Mouse (Mus musculus) embryonic facial prominence, embryonic 12.5 days (tissue): ENCODE measurements at regions not wholly inside any gene's neighbourhood (a gene's known extent, or its start where the extent isn't known, plus 50 kb on each side); places are given as distances from the start of the nearest gene placed in this dataset.

ENCODE experiments used
- ATAC-seq: fragments of 200-750 bp; cut with Nextera tagmentation; 2 replicates; pipeline ENCODE4 v1.8.0; 2017; ENCODE audit not compliant: insufficient number of reproducible peaks, insufficient read depth, low FRiP score, low TSS enrichment
- H3K27ac ChIP-seq: fragments of 300-500 bp; sonication (generic); 2 replicates; pipeline ENCODE4 v1.5.1; 2016; ENCODE audit warnings: mild to moderate bottlenecking
- H3K27me3 ChIP-seq: fragments of 300-500 bp; sonication (generic); 2 replicates; pipeline ENCODE4 v1.6.1; 2016; ENCODE audit warnings: mild to moderate bottlenecking, moderate library complexity
- H3K36me3 ChIP-seq: fragments of 300-500 bp; sonication (generic); 2 replicates; pipeline ENCODE4 v1.6.1; 2016; ENCODE audit warnings: mild to moderate bottlenecking
- H3K4me1 ChIP-seq: fragments of 300-500 bp; sonication (generic); 2 replicates; pipeline ENCODE4 v1.6.1; 2016
- H3K4me2 ChIP-seq: fragments of 300-500 bp; sonication (generic); replicated peaks from 2 replicates; pipeline ENCODE4 v1.6.1; 2016; ENCODE audit warnings: mild to moderate bottlenecking, moderate library complexity
- H3K4me3 ChIP-seq: fragments of 300-500 bp; sonication (generic); 2 replicates; pipeline ENCODE4 v1.5.1; 2016; ENCODE audit warnings: mild to moderate bottlenecking
- H3K9ac ChIP-seq: fragments of 300-500 bp; sonication (generic); 2 replicates; pipeline ENCODE4 v1.6.1; 2016; ENCODE audit warnings: mild to moderate bottlenecking, moderate library complexity
- H3K9me3 ChIP-seq: fragments of 300-500 bp; sonication (generic); 2 replicates; pipeline ENCODE4 v1.6.1; 2016; ENCODE audit warnings: mild to moderate bottlenecking, moderate library complexity
- whole genome bisulfite sequencing: fragments of 180-500 bp; shearing (Covaris S2); methylation state at CpG from one replicate; pipeline ENCODE4 v1.1.7; 2016; 5-methylcytosine and 5-hydroxymethylcytosine counted together

GRCm38 (mm10) chr6:66012675-66013074 is 60.3 kb downstream of the 4930544G11Rik start:
- no peak overlapping the region for H3K9ac ChIP-seq
- H3K4me3 ChIP-seq, result no peak overlapping the region
- WGBS, result 84% methylated on average over 3 of the region's 3 CpGs
- no peaks in the 10 kb centered on the region for H3K36me3 ChIP-seq
- H3K4me2 ChIP-seq, result no peak overlapping the region
- no peak overlapping the region for H3K27ac ChIP-seq
- H3K9me3 ChIP-seq, result no peaks in the 10 kb centered on the region
- no peak for ATAC-seq
- H3K27me3 ChIP-seq, result no peaks in the 10 kb centered on the region
- 0 out of 2 replicates have a peak, but pooled peaks cover 4% of the 10 kb centered on the region for H3K4me1 ChIP-seq

GRCm38 (mm10) chr6:66023531-66023930 is 71.1 kb downstream of the 4930544G11Rik start:
- Histone ChIP-seq H3K27me3 (no peaks in the 10 kb centered on the region), H3K9me3 (no peaks in the 10 kb centered on the region), H3K4me1 (no peaks in the 10 kb centered on the region), H3K36me3 (no peaks in the 10 kb centered on the region), H3K4me2 (no peak overlapping the region), H3K9ac (no peak overlapping the region), H3K27ac (no peak overlapping the region), H3K4me3 (no peak overlapping the region)
- no peak for ATAC-seq
- WGBS, result 81% methylated on average over 1 of the region's 1 CpGs

GRCm38 (mm10) chr6:66036789-66037188 is 84.4 kb downstream of the 4930544G11Rik start:
- Histone ChIP-seq H3K4me1 (no peaks in the 10 kb centered on the region), H3K27ac (no peak overlapping the region), H3K9ac (no peak overlapping the region), H3K4me2 (no peak overlapping the region), H3K4me3 (no peak overlapping the region), H3K9me3 (no peaks in the 10 kb centered on the region), H3K27me3 (no peaks in the 10 kb centered on the region), H3K36me3 (no peaks in the 10 kb centered on the region)
- ATAC-seq, result no peak
- WGBS, result 85% methylated on average over 2 of the region's 2 CpGs

- Histone ChIP-seq H3K36me3 (no peaks in the 10 kb centered on the region), H3K9me3 (no peaks in the 10 kb centered on the region), H3K9ac (no peak overlapping the region), H3K4me3 (no peak overlapping the region), H3K27me3 (no peaks in the 10 kb centered on the region), H3K4me2 (no peak overlapping the region), H3K27ac (no peak overlapping the region), H3K4me1 (no peaks in the 10 kb centered on the region)
- 96% methylated on average over 4 of the region's 4 CpGs for whole genome bisulfite sequencing
- no peak for ATAC-seq
Measured at GRCm38 (mm10) chr6:66051852-66052251, 99.4 kb downstream of the 4930544G11Rik start.

GRCm38 (mm10) chr6:66052386-66052785 is 100.0 kb downstream of the 4930544G11Rik start:
- Histone ChIP-seq H3K27me3 (no peaks in the 10 kb centered on the region), H3K4me3 (no peak overlapping the region)
- no peak for ATAC-seq

GRCm38 (mm10) chr6:66053197-66053596 is 100.8 kb downstream of the 4930544G11Rik start:
- no peak overlapping the region for H3K4me3 ChIP-seq
- no peaks in the 10 kb centered on the region for H3K36me3 ChIP-seq
- ATAC-seq, result no peak
- H3K27me3 ChIP-seq, result no peaks in the 10 kb centered on the region
- H3K9me3 ChIP-seq, result no peaks in the 10 kb centered on the region
- WGBS, result 86% methylated on average over 2 of the region's 2 CpGs
- H3K9ac ChIP-seq, result no peak overlapping the region
- H3K4me1 ChIP-seq, result no peaks in the 10 kb centered on the region
- H3K27ac ChIP-seq, result no peak overlapping the region
- no peak overlapping the region for H3K4me2 ChIP-seq

More at GRCm38 (mm10) chr6:66052386-66052785, 100.0 kb downstream of the 4930544G11Rik start:
- no peaks in the 10 kb centered on the region for H3K4me1 ChIP-seq
- H3K27ac ChIP-seq, result no peak overlapping the region
- H3K9ac ChIP-seq, result no peak overlapping the region
- no peaks in the 10 kb centered on the region for H3K36me3 ChIP-seq
- H3K9me3 ChIP-seq, result no peaks in the 10 kb centered on the region
- H3K4me2 ChIP-seq, result no peak overlapping the region

- no peaks in the 10 kb centered on the region for H3K9me3 ChIP-seq
- no peak overlapping the region for H3K4me2 ChIP-seq
- ATAC-seq, result no peak
- WGBS, result 84% methylated on average over 2 of the region's 2 CpGs
- no peak overlapping the region for H3K4me3 ChIP-seq
- H3K36me3 ChIP-seq, result no peaks in the 10 kb centered on the region
- no peak overlapping the region for H3K9ac ChIP-seq
- no peaks in the 10 kb centered on the region for H3K27me3 ChIP-seq
- no peaks in the 10 kb centered on the region for H3K4me1 ChIP-seq
- H3K27ac ChIP-seq, result no peak overlapping the region
Measured at GRCm38 (mm10) chr6:66068874-66069273, 116.5 kb downstream of the 4930544G11Rik start.

- Histone ChIP-seq H3K4me3 (no peak overlapping the region), H3K27me3 (no peaks in the 10 kb centered on the region), H3K4me1 (peaks cover 19% of the 10 kb centered on the region; the same call in 1 of the 2 replicates), H3K9ac (no peak overlapping the region), H3K9me3 (no peaks in the 10 kb centered on the region), H3K36me3 (no peaks in the 10 kb centered on the region), H3K27ac (no peak overlapping the region), H3K4me2 (no peak overlapping the region)
- WGBS, result 42% methylated on average over 2 of the region's 2 CpGs
- no peak for ATAC-seq
Measured at GRCm38 (mm10) chr6:66077445-66077844, 125.0 kb downstream of the 4930544G11Rik start.

GRCm38 (mm10) chr6:66078769-66079168 is 126.4 kb downstream of the 4930544G11Rik start:
- Histone ChIP-seq H3K4me3 (no peak overlapping the region), H3K4me1 (peaks cover 19% of the 10 kb centered on the region; the same call in 1 of the 2 replicates), H3K27me3 (no peaks in the 10 kb centered on the region), H3K9ac (no peak overlapping the region), H3K36me3 (no peaks in the 10 kb centered on the region), H3K9me3 (no peaks in the 10 kb centered on the region), H3K4me2 (no peak overlapping the region), H3K27ac (no peak overlapping the region)
- 39% methylated on average over 1 of the region's 1 CpGs for WGBS
- ATAC-seq, result no peak

GRCm38 (mm10) chr6:66101555-66102071 is 149.2 kb downstream of the 4930544G11Rik start:
- Histone ChIP-seq H3K36me3 (no peaks in the 10 kb centered on the region), H3K4me3 (no peak overlapping the region), H3K9ac (no peak overlapping the region), H3K4me1 (no peaks in the 10 kb centered on the region), H3K27me3 (no peaks in the 10 kb centered on the region), H3K4me2 (no peak overlapping the region), H3K27ac (no peak overlapping the region), H3K9me3 (no peaks in the 10 kb centered on the region)
- no peak for ATAC-seq
- 40% methylated on average over 3 of the region's 3 CpGs for WGBS

GRCm38 (mm10) chr6:66114366-66114765 is 162.0 kb downstream of the 4930544G11Rik start:
- WGBS, result 82% methylated on average over 6 of the region's 6 CpGs
- Histone ChIP-seq H3K4me3 (no peak overlapping the region), H3K4me2 (no peak overlapping the region), H3K36me3 (no peaks in the 10 kb centered on the region), H3K27ac (no peak overlapping the region), H3K9ac (no peak overlapping the region), H3K4me1 (no peaks in the 10 kb centered on the region), H3K27me3 (no peaks in the 10 kb centered on the region), H3K9me3 (no peaks in the 10 kb centered on the region)
- no peak for ATAC-seq

- Histone ChIP-seq H3K27ac (no peak overlapping the region), H3K27me3 (no peaks in the 10 kb centered on the region), H3K4me2 (no peak overlapping the region), H3K36me3 (no peaks in the 10 kb centered on the region), H3K4me3 (no peak overlapping the region), H3K9ac (no peak overlapping the region), H3K9me3 (no peaks in the 10 kb centered on the region), H3K4me1 (no peaks in the 10 kb centered on the region)
- ATAC-seq, result no peak
- WGBS, result 76% methylated on average over 5 of the region's 5 CpGs
Measured at GRCm38 (mm10) chr6:66121479-66122183, 169.2 kb downstream of the 4930544G11Rik start.
